Mouse (Mus musculus) testis, adult 2 months (tissue): ENCODE measurements around the gene Slc41a1.

Experiments used
- CTCF ChIP-seq: fragments of 200-500 bp; IDR thresholded peaks from 2 replicates; pipeline ENCODE4 v1.5.1; 2012; ENCODE audit warnings: low read depth, mild to moderate bottlenecking, inconsistent platforms, low read length, moderate library complexity; ENCODE audit not compliant: control insufficient read depth, insufficient read depth, insufficient replicate concordance
- POLR2A ChIP-seq: fragments of 200-500 bp; IDR thresholded peaks from 2 replicates; pipeline ENCODE4 v1.6.1; 2012; ENCODE audit warnings: low read depth, mild to moderate bottlenecking, inconsistent platforms, low read length, moderate library complexity; ENCODE audit not compliant: control insufficient read depth

GRCm38 (mm10) chr1:131872856-131873255, 45.6 kb downstream of the Slc41a1 start:
- TF ChIP-seq CTCF (no peak), POLR2A (no peak)
